Mouse (Mus musculus) heart, postnatal 0 days (tissue): ENCODE data around the gene Zfp345. TPM values are rescaled to one million over a fixed set of nuclear protein-coding genes. Genes with fewer than 3 reads are reported as not detected.
"Not testable (repeated sequence)": the region's sequence is repeated elsewhere in the genome, so short reads cannot be mapped to it uniquely, and the experiment has no call there.

Experiments used
- ATAC-seq: fragments of 200-750 bp; cut with Nextera tagmentation; 2 replicates; pipeline ENCODE4 v1.8.0; 2017; ENCODE audit warnings: low read depth, moderate number of reproducible peaks, moderate library complexity; ENCODE audit not compliant: insufficient read depth
- DNase-seq: peaks from one replicate; pipeline ENCODE4 v3.0.0-alpha.2; 2016; ENCODE audit warnings: low spot score
- H3K27ac ChIP-seq: fragments of 300-500 bp; sonication (generic); 2 replicates; pipeline ENCODE4 v1.5.1; 2014; ENCODE audit warnings: low read depth, mild to moderate bottlenecking
- H3K27me3 ChIP-seq: fragments of 300-500 bp; sonication (generic); 2 replicates; pipeline ENCODE4 v1.6.1; 2014; ENCODE audit warnings: low read length, mixed read lengths; ENCODE audit not compliant: control insufficient read depth, insufficient read depth
- H3K36me3 ChIP-seq: fragments of 300-500 bp; sonication (generic); replicated peaks from 2 replicates; pipeline ENCODE4 v1.6.1; 2014; ENCODE audit warnings: low read length, mixed read lengths; ENCODE audit not compliant: control insufficient read depth, insufficient read depth
- H3K4me1 ChIP-seq: fragments of 300-500 bp; sonication (generic); 2 replicates; pipeline ENCODE4 v1.6.1; 2014; ENCODE audit warnings: antibody characterized with exemption; ENCODE audit not compliant: control insufficient read depth, insufficient read depth
- H3K4me2 ChIP-seq: fragments of 300-500 bp; sonication (generic); 2 replicates; pipeline ENCODE4 v1.6.1; 2014; ENCODE audit warnings: low read depth, mild to moderate bottlenecking, low read length, moderate library complexity
- H3K4me3 ChIP-seq: fragments of 300-500 bp; sonication (generic); 2 replicates; pipeline ENCODE4 v1.5.1; 2014; ENCODE audit warnings: low read depth, low read length
- H3K9ac ChIP-seq: fragments of 300-500 bp; sonication (generic); replicated peaks from 2 replicates; pipeline ENCODE4 v1.6.1; 2014; ENCODE audit warnings: low read depth, low read length, mixed read lengths
- H3K9me3 ChIP-seq: fragments of 300-500 bp; sonication (generic); replicated peaks from 2 replicates; pipeline ENCODE4 v1.6.1; 2016; ENCODE audit warnings: low read length; ENCODE audit not compliant: control insufficient read depth
- CTCF ChIP-seq: IDR thresholded peaks from 2 replicates; pipeline ENCODE4 v1.5.1; 2016; ENCODE audit warnings: antibody characterized with exemption, control low read depth, low read depth
- EP300 ChIP-seq: IDR thresholded peaks from 2 replicates; pipeline ENCODE4 v1.6.1; 2016; ENCODE audit warnings: antibody characterized with exemption, low read depth
- WGBS: fragments of 180-500 bp; shearing (Covaris S2); extraction: QIAGEN DNeasy Blood & Tissue Kit; methylation state at CpG from one replicate; pipeline ENCODE4 v1.1.7; 2014; 5-methylcytosine and 5-hydroxymethylcytosine counted together
- polyA plus RNA-seq: library from polyadenylated mRNA; unstranded; fragments of >200 nt; fragmentation: Nextera tagmentation; extraction: Ambion mirVana; gene quantifications from 2 replicates; pipeline ENCODE4 v1.2.1, GENCODE M21; 2015
- total RNA-seq: library from RNA; depleted of rRNA; stranded (reverse); fragments of >200 nt; gene quantifications from 2 replicates; pipeline ENCODE4 v1.2.3, GENCODE M21; 2014; ENCODE audit warnings: low replicate concordance; rRNA removed

Gene Zfp345
- not detected in 2 replicates for total RNA-seq
- 0.04 TPM in 1 of 2 replicates, not detected in the other for polyA plus RNA-seq

DNA sequence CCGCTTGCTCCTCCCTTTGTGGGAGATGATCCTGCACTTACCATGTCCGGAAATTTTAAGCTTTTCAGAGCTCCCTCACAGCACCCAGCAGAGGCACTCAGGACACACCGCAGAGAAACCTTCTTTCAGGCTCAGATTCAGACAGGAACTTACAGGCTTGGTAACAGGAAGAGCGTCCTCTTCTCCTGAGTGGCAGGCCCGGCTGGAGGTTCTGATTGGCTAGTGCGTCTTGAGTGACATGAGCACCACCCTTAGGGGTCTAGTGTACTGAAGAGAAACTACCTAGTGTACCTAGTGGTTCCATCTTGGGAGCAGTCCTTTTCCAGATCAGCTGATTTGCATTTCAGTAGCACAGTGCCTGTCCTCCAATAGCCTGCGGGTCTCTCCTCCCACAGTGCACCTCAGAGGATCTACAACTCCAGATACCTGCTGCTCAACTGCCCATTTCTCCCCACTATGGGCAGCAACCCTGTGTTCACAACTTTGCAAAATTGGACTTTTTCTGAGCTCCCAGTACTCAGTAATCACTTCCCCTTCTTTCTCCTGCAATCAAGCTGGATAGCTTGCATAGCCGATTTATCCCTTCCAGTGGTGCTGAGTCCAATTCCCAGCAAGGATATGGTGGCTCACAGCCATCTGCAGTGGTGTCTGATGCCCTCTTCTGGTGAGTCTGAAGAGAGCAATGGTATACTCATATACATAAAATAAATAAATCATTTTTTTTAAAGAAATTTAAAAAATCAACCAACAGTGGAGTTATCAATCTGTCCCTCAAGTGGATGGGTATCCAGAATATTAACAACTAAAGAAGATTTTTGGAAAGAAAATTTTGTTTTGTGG lies at the start of gene Zfp345:
Gene Zfp345 (minus strand): TSS at position 153 of the 840 bp plus-strand sequence.
- H3K4me2 ChIP-seq, ATAC-seq, H3K27me3 ChIP-seq, H3K4me1 ChIP-seq, H3K9ac ChIP-seq, H3K4me3 ChIP-seq, H3K9me3 ChIP-seq, DNase-seq, H3K36me3 ChIP-seq, H3K27ac ChIP-seq: not testable (repeated sequence)
- 54% methylated on average over 7 of the region's 8 CpGs for whole genome bisulfite sequencing

- Histone ChIP-seq H3K4me1 (no peaks in the 10 kb centered on the region), H3K4me2 (peak overlapping the region; percentile 66), H3K9ac (peak overlapping the region; percentile 32; the same call in 1 of the 2 replicates), H3K27ac (no peak overlapping the region), H3K27me3 (peaks cover 5% of the 10 kb centered on the region; the same call in 1 of the 2 replicates), H3K36me3 (no peaks in the 10 kb centered on the region), H3K9me3 (no peaks in the 10 kb centered on the region), H3K4me3 (peak overlapping the region; percentile 38)
- ATAC-seq, result no peak
- TF ChIP-seq EP300 (no peak), CTCF (no peak)
- no peak for DNase-seq
- WGBS, result 4% methylated on average over 42 of the region's 42 CpGs
Measured at GRCm38 (mm10) chr2:150525703-150526207, 40.9 kb upstream of the Zfp345 start.

- H3K4me1 ChIP-seq, result no peaks in the 10 kb centered on the region
- H3K27me3 ChIP-seq, result no peaks in the 10 kb centered on the region
- no peak overlapping the region for H3K27ac ChIP-seq
- H3K4me3 ChIP-seq, result no peak overlapping the region
- no peak overlapping the region for H3K9ac ChIP-seq
- TF ChIP-seq CTCF, result no peak
- no peak for TF ChIP-seq EP300
- WGBS, result 56% methylated on average over 3 of the region's 3 CpGs
- 0 out of 2 replicates have a peak, but pooled peaks cover 8% of the 10 kb centered on the region for H3K9me3 ChIP-seq
- ATAC-seq (no peak), DNase-seq (no peak)
- no peaks in the 10 kb centered on the region for H3K36me3 ChIP-seq
- no peak overlapping the region for H3K4me2 ChIP-seq
Measured at GRCm38 (mm10) chr2:150512837-150513236, 27.9 kb upstream of the Zfp345 start.

GRCm38 (mm10) chr2:150500124-150500973 lies 15.5 kb upstream of the Zfp345 start:
- not testable (repeated sequence) for DNase-seq, H3K9ac ChIP-seq, ATAC-seq

DNA sequence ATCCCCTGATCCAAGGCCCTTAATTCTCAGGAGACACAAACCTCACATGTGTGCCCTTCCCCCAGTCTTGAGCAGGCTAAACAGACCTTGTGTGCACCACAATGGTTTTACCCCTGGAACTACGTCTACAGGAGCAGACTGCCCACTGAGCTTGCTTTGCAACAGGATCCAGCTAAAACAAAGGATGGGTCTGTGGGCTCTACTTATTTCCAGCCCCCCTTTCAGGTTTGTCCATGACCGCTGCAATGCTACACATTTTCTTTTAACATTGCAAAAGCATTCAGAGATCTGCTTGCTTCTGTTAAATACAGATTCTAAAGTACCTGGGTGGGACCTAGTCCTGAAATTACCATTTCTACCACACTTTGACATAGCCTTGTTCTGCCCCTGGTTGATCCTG lies 8.1 kb upstream of the Zfp345 start:
- no peaks in the 10 kb centered on the region for H3K9me3 ChIP-seq
- H3K4me2 ChIP-seq, result no peak overlapping the region
- H3K27ac ChIP-seq, result no peak overlapping the region
- H3K27me3 ChIP-seq, result no peaks in the 10 kb centered on the region
- ATAC-seq (no peak), DNase-seq (no peak)
- no peaks in the 10 kb centered on the region for H3K36me3 ChIP-seq
- WGBS, result 77% methylated on average over 2 of the region's 2 CpGs
- TF ChIP-seq EP300 (no peak), CTCF (no peak)
- H3K9ac ChIP-seq, result no peak overlapping the region
- H3K4me3 ChIP-seq, result no peak overlapping the region
- H3K4me1 ChIP-seq, result no peaks in the 10 kb centered on the region

More at GRCm38 (mm10) chr2:150500124-150500973, 15.5 kb upstream of the Zfp345 start:
- WGBS, result 33% methylated on average over 60 of the region's 60 CpGs
- not testable (repeated sequence) for H3K27ac ChIP-seq, H3K9me3 ChIP-seq, H3K27me3 ChIP-seq, H3K4me1 ChIP-seq, H3K36me3 ChIP-seq
- peak overlapping the region; percentile 42; the same call in 1 of the 2 replicates for H3K4me2 ChIP-seq
- H3K4me3 ChIP-seq, result peak overlapping the region; percentile 22; the same call in 1 of the 2 replicates

DNA sequence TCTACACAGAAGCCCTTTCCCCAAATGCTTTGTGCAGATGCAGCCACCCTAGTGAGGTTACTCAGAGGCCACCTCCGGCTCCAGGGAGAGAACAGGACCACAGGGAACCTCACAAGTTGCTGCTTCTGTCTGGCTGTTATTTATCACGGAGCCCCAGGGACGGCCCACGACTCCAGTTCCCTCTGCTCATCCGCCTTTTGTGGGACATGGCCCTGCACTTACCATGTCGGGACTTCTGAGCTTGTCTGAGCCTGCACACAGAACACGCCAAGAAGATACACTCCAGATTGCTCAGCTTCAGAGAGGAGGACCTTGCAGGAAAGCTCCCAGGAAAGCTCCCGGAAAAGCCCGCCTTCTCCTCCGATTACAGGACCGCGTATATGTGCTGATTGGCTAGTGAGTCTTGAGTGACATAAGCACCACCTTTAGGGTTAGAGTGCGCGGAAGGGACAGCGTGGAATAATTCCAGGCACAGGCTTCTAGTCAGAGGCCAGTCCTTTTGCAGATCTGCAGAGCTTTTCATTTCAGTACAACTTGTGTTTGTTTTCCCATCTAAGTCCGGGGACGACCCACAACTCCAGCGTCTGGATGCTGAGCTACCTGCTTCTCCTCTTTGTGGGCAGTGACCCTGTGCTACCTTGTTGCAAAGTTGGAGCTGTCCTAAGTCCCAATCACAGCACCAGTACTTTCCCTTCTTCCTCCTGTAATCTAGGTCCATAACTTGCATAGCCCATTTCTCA lies 33.5 kb downstream of the Zfp345 start, which contains the start of gene Zfp442:
Gene Zfp442 (minus strand): TSS at position 307 of the 740 bp plus-strand sequence.
- Histone ChIP-seq H3K27ac (peak within 1 kb of the TSS; percentile 48), H3K4me2 (peak within 1 kb of the TSS; percentile 51), H3K4me3 (peak within 1 kb of the TSS; percentile 55)
- whole genome bisulfite sequencing, result under 1% methylated on average over 18 of the region's 18 CpGs
- H3K9ac ChIP-seq, H3K27me3 ChIP-seq, H3K36me3 ChIP-seq, H3K4me1 ChIP-seq, H3K9me3 ChIP-seq: not testable (repeated sequence)
- ATAC-seq, result peak; percentile 96
- peak; percentile 22 for DNase-seq

DNA sequence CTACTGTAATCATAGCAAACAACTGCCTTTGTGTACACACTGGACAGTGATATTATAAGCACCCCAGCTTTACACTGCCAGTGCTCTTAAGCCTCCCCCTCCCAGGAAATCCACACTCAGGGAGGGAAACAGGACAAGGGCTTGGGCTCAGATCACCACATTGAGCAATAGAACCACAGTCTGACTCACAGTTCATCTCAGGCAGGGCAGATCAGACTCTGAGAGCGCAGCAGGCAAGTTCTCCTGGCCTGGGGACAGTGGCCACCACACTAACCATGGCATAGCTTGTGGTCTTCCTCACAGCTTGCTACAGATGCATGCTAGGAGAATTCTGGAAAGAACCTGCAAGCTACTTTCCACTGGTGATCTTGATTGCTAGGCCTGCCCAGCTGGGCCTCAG lies 45.8 kb downstream of the Zfp345 start:
- WGBS, result 90% methylated on average over 1 of the region's 1 CpGs
- not testable (repeated sequence) for H3K9me3 ChIP-seq, H3K27ac ChIP-seq, H3K4me1 ChIP-seq, H3K4me3 ChIP-seq, H3K4me2 ChIP-seq, ATAC-seq, H3K27me3 ChIP-seq, H3K9ac ChIP-seq, DNase-seq, H3K36me3 ChIP-seq
